Mouse (Mus musculus): ENCODE measurements around the gene Rbfox2.

DNA sequence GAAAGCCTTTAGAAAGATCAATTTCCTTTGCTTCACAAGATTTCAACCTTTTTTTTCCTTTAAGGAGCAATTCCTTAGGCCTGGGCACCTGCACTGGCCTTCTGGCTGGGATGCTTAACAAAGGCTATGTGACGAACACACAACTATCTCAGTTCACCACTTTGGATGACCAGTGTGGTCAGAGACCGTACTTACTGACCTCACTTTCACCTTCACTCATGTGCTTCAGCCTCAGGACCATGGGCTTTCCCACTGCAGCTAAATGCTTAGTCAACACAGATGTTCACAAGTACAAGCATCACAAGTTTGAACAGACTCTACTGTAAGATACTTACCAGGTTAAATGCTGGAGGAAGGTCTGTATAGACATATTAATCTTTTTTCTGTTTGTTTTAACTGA lies 194.4 kb downstream of the Rbfox2 start:
- TF ChIP-seq POLR2A (IDR thresholded peaks at IDR 0.05; ENCODE audit: borderline replicate concordance, control insufficient read depth, low read depth, low read length): no peak
- TF ChIP-seq CTCF (IDR thresholded peaks at IDR 0.05; ENCODE audit: control insufficient read depth, insufficient read depth, low read length): no peak

Measured in bone marrow, adult 2 months (tissue).